Mouse (Mus musculus) spleen, embryonic (tissue): ENCODE measurements at regions not wholly inside any gene's neighbourhood (a gene's known extent, or its start where the extent isn't known, plus 50 kb on each side); places are given as distances from the start of the nearest gene placed in this dataset.

ENCODE experiments used
- CTCF ChIA-PET: fragments of 350-600 bp; sonication (Branson Sonifier 250); formaldehyde crosslinking; loops from one replicate; lab custom pipeline; 2022; lab: Charles Lee

DNA sequence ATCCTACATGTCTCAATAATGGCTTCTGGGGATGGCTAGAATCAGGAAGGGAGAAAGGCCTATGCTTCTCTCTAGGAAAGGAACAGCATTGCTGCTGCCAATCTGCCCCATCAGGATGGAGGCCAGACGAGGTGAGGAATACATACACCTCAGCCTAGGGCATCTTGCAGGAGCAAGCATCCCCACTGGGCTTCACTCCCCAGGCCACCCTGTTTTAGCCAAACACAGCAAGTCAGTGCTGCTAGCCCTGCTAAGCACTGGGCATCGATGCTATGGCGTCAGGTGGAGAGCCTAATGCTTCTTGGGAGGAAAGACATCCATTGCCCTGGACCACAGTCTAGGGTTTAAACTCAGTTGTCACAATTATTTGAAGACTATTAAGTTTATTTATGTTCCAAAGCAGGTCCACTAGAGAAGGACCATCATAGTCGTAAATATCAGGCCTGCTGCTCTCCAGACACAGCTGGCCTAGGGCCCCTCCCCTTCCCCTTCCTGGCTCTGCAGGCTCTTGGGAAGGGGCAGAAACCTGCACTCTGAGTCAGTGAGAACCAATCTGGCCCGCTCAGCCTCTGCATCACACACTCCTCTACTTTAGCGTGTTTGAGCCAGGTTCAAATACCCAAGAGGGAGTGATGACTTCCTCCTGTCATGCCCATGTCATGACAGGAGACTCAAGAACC lies 79.5 kb upstream of the Pkdcc start:
- CTCF ChIA-PET: no interaction called here

DNA sequence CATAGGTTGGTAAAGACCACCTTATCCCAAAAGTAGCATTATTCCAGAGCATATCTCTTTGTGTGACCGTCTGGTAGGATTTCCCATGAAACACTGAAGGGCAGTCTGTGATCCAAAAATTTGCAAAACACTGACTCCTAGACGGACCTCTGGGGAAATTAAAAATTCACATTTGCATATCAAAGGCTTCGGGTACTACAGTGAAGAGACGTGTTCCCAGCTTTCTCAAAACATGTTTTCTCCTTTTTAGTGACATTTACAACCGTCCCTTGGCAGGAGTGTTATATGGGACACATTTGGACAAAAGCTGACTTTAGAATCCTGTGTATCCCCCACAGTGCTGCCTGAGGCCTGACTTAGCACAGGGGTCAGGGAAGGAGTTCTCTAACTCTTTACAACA lies 78.8 kb upstream of the Pkdcc start:
- CTCF ChIA-PET: no interaction called here

DNA sequence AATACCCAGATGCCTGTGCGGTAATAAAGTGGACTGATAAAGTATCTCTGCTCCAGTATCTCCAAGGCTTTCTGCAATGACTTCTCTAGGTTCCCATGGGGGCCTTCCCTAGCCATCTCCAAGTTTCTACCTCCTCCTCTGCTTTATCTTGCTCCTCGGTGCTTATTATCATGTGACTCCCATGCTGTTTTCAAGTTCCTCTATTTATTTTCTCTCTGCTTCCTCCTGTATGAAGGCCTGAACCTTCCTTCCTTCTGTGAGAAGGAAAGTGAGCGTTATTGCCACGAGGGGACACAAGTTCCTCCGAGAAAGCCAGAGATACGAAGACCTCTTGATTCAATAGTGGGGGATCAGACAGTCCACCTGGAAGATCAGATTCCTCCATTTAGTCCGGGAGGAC lies 77.4 kb upstream of the Pkdcc start:
- CTCF ChIA-PET: no interaction called here

DNA sequence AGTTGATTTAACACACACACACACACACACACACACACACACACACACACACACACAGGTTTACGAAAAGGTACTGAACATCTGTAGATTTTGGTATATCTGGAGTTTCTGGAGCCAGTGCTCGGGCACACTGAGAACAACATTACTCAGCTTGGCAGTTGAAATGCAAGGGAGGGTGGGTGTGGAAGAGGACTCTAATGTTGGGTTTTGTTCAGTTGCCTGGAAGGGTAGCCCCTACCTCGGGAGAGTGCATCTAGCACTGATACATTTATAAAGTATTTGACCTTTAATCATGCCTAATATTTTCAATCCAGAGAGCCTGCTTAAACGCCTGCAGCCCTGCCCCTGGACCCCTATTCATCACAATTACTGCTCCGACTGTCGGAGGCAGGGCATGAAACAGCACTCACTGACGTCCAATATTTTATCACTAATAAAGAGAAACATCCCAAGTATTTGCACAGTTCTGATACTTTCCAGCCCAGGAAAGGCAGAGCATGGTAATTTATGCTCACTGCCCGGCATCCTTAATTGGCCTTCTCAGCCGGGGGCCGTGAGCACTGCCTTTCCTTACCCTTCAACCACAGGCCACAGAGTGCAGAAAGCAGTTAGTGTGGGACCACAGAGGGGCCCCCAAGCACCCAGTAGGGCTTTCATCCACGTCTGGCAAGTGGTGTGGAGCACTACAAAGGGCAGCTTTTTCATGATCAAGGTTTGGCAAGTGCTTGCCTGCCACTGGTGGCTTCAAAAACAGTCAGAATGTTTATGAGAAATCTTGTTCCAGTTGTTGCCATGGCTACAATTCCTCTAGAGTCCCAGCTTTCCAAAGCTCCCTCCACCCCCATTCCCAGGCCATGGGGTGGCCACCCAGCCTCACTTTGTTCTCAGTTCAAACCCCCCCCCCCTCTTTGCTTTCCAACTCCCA lies 76.3 kb upstream of the Pkdcc start:
- CTCF ChIA-PET: no interaction called here

DNA sequence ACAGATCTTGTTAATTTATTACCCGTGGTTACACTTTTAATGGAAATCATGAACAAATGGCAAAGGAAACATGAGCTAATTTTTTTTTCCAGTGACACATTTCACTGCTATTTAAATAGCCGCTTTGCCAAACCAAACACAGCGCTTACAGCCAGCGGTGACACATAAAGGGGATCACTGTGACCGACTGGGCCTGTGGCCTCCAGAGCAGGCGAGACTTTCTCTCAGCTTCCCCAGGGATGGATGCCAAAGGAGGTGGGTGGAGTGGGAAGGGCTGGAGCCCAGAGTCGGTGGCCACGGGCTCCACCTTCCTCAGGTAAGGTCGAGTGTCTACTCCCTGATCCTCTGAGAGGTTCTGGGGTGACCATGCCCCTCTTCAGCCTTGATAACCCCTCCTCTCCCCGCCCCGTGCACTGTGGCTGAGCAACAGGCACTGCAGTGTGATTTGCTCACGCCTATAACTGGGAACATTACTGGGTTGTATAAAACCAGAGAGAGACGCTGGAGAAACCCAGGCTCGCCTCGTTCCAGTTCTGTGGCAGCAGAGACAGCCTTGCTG lies 66.6 kb upstream of the Pkdcc start:
- CTCF ChIA-PET: no interaction called here

DNA sequence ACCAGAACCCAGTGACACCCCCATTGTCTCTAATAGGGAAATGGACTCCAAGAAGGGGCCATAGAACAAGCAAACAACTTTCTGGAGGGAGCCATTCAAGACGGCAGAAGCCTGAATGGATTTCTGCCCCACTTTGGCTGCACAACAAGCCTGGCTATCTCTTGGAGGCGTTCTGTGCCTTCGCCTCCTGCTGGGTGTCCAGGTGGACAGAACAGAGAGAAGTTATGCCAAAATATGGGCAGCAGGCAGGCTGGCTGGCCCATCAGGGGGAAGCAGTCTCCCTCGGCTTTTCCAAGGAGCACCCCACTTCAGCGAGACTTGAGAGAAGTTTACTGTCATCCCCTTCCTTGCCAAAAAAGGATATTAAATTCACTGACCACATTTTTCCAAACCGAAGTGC lies 65.8 kb upstream of the Pkdcc start:
- CTCF ChIA-PET: no interaction called here

DNA sequence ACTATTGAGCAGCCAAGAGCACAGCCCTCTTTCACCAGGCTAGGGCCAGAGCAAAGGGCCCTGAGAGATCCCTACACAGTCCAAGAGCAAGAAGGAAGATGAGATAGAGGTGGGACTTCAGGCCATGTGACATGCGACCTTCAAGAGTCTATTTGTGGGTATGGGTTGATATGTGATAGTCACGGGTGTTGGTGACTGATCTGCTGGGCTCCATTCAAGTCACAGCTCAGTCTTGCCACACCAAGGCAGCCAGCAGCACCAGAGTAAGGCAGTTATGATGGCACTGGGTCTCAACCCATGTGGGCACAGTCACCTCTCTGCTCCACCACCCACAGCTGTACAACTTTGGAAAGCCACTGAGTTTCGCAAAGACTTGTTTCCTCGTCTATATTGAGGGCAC lies 60.0 kb upstream of the Pkdcc start:
- CTCF ChIA-PET: no interaction called here

DNA sequence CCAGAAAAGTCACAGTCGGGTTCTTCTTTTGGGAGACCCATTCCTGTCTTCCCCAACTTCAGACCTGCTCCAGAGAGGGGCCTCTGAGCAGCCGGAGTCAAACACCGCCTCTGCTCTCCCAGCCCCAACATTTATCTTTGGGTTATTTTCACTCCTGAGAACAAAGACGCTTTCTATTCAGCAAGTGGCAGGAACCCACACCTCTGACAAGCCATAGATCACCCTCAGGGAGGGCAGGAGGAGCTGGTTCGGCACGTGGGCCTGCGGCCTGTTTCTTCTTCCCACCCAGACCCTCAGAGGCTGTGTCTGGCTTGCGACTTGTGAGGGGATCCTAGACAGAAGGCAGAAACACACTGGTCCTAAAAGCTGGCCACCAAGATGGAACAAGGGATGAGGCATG lies 58.4 kb upstream of the Pkdcc start:
- CTCF ChIA-PET: no interaction called here

DNA sequence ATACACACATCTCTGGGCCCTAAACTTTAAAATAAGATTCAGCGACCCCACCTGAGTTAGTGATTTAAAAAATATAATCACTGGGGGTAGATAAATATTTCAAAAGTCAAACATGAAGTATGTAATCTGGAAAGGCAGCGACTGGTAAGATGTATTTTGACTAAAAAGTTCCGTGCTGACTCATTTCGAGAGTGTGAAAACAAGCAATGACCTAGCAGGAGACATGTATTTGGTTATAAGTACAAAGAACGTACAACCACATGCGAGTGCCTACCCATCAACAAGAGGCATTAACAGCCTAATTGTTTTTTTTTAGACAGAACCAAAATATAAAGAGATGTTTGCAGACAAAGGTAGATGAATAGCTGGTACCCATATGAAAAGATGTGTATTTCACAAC lies 57.0 kb upstream of the Pkdcc start:
- CTCF ChIA-PET: no interaction called here

DNA sequence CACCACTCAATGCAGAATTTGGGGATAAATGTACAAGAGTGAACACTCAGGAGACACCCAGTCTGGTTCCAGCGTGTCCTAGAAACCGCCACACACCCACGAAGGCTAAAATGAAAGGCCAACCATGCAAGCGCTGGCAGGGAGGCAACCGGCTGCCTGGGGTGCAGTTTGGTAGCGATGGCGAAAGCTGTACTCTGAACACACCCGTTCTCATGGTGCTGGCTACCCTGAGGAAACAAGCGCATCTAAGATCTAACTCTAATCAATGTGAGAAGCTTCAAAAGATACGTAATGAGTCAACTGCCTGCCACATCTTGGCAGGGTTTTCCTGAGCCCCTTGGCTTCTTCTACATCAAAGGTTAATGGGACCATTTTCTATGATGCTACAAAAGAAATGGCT lies 56.4 kb upstream of the Pkdcc start:
- CTCF ChIA-PET: no interaction called here

DNA sequence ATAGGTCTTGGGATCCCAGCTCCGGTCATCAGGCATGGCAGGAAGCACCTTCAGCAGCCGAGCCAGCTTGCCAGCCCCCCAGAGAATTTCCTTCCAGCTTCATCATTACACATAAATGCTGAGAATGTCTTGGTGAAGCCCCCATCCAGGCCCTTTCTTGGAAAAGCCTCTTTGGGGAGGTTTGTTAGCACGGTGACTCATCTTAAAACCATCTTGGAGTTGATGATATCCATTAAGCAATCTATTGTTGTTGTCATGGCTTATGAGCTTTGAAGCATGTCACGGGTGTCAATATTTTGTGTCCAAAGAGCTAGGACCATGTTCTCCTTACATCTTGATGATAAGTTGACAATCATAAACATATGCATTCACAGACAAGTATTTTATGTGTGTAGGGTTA lies 55.5 kb upstream of the Pkdcc start:
- CTCF ChIA-PET: no interaction called here

DNA sequence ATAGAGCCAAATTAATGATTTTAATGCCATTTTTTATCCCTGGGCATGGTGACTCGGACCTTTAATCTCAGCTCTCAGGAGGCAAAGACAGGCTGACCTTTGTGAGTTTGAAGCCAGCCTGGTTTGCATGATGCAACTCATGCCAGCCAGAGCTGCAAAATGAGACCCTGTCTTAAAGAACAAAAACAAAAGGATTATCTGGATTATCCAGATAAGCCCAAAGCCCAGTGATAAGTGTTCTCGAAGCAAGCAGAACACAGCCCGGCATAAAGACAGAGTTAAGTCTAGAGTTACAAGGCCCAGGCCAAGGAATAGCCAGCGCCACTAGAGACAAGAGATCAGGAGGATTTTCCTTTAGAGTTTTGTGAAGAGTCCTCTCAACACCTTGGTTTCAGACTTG lies 54.8 kb upstream of the Pkdcc start:
- CTCF ChIA-PET: interaction anchor here (0.6 kb wide), 1 partner anchor 449 kb away, joined by 3 read pairs; no protein-coding TSS in a partner anchor

DNA sequence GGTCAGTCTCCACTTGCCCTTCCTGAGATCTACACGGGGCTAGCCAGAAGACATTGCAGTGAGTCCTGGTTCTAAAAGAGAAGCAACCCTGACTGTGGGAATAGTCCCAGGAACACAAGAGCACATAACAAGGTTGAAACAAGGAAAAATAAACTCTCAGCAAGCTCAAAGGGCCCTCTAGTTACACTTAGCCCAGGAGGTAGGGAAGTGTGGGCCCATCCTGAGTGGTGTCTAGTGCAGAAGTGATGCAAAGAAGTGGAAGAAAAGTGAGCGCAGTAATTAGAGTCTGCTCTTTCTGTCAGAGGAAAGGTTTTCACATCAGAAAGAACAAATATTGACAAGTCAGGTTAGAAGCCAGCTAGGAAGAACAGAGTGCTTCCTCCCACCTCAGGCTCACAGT lies 53.4 kb upstream of the Pkdcc start:
- CTCF ChIA-PET: no interaction called here

DNA sequence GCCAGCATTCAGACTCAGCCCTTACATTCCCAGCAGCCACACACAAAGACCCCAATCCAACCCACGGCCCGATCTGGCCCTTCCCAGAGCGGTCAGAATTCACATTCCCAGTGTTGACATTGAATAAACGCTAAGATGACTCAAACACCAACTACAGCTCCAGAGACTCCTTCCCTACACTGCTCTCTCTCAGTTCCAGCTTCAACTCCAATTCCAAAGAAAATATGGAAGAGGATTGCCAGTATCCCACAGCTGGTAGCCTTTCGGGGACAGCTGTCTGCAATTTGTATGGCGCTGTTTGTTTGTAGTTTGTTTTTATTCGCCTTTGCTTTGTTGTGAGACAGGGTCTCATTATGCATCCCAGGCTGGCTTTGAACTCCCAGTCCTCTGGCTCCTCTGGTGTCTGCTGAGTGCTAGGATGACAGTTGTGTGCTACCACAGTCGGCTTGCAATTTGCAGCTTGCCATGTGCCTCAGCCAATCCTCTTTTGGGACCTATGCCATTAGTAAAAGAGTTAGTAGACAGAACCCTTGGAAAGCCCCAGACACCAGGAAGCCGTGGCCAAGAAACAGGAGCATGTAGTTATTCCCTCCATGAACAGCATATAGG lies 51.0 kb upstream of the Pkdcc start:
- CTCF ChIA-PET: no interaction called here

DNA sequence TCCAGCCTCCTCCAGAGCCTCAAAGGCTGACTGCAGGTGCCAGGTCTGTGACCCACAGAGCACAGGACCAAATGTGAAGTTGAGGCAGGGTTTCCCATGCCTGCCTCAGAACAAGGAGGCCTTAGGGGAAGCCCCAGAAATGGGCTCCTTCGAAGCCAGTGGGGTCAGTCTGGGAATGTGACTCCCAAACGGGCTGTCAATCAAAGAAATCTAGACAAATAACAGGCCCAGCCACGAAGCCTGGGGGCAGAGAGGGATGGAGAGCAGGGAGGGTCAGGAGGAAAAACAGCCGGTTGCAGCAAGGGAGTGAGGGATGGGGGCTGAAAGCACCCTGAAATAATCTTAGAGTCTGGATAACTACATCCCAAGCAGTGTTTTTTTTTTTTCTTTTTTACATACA lies 50.4 kb upstream of the Pkdcc start:
- CTCF ChIA-PET: no interaction called here

DNA sequence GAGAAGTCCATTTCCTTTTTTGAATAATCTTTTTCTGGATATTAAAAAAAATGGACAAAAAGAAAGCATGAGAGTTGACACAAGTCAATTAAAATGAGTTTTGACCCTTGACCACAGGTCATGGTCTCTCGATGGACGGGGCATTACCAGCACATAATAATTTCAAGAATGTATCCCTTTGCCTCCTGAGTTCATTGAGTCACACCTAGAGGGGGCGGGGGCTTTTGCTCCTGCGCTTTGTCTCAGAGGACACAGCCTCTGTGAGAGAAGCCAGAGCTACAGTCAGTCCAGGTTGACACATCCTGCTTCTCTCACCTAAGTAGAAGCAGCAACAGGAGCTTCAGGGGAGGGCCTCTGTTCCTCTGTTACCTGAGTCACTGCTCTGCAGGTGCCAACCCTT lies 50.0 kb upstream of the Pkdcc start:
- CTCF ChIA-PET: no interaction called here
